Mouse (Mus musculus) splenic B cell, adult 2 months (primary cell): ENCODE results near the gene D430041D05Rik.

ENCODE experiments used
- DNase-seq: peaks from one replicate; pipeline ENCODE4 v3.0.0-alpha.2; 2011; ENCODE audit warnings: low read depth, low spot score
- H3K27me3 ChIP-seq: 2 replicates; pipeline ENCODE4 v1.6.1; 2012; ENCODE audit warnings: mild to moderate bottlenecking, low read length, moderate library complexity, mixed read lengths; ENCODE audit not compliant: control insufficient read depth, poor library complexity, insufficient read depth, severe bottlenecking
- H3K36me3 ChIP-seq: 2 replicates; pipeline ENCODE4 v1.6.1; 2012; ENCODE audit warnings: mild to moderate bottlenecking, low read length, moderate library complexity, mixed read lengths; ENCODE audit not compliant: control insufficient read depth, poor library complexity, insufficient read depth, severe bottlenecking

Gene D430041D05Rik

DNA sequence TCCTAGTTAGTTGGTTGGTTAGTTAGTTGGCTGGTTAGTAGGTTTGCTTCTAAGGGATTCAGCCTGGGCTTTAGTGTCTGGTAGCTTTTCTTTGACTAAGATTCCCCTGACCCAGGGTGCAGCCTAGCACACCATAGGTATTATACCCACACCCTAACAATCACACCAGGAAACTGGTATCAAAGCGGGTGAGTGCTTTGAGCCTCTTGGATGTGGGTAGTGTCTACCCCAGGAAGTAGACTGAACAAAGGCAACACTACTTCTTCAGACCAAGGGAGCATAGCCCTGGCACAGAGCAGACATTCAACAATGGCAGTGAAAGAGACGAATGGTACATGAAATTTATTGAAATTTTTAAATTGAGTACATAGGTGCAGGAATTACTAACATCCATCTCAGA is 24.9 kb downstream of the D430041D05Rik start:
- DNase-seq = no peak
- Histone ChIP-seq H3K27me3 (no peaks in the 10 kb centered on the region), H3K36me3 (no peaks in the 10 kb centered on the region)

DNA sequence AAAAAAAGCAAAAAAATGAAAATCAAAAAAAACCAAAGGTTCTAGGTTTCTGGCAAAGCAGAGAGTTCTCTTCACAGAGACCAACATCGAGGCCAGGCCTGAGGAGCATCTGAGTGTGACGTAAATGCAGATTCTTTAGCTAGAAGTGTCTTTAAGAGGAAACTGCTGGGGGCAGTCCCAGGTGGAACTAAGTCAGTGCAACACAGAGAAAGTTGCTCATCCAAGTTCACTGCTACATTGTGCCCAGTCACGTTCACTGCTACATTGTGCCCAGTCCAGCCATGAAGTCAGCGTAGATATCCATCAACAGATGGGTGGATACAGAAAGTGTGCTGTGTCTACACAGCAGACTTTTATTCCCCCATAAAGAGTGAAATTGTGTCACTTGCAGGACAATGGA is 27.2 kb downstream of the D430041D05Rik start:
- Histone ChIP-seq H3K27me3 (no peaks in the 10 kb centered on the region), H3K36me3 (no peaks in the 10 kb centered on the region)
- no peak for DNase-seq

DNA sequence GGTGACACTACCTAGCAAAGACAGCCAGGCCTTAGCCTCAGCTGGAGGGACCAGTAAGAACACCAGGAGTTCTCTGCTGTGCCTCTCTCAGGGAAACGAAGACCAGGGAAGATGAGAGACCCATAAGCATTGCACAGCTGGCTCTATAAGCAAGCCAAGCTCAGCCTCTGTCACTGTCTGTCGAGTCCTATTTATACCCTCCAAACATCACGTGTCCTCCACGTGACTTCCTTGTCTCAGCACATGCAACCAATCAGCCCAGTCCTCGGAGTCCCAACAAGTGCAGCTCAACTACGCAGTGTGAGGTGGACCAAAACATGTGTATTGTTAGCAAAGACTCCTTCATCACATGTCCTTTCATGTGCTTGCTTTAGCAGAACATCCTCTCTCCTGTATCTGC is 28.0 kb downstream of the D430041D05Rik start:
- Histone ChIP-seq H3K36me3 (no peaks in the 10 kb centered on the region), H3K27me3 (no peaks in the 10 kb centered on the region)
- no peak for DNase-seq

DNA sequence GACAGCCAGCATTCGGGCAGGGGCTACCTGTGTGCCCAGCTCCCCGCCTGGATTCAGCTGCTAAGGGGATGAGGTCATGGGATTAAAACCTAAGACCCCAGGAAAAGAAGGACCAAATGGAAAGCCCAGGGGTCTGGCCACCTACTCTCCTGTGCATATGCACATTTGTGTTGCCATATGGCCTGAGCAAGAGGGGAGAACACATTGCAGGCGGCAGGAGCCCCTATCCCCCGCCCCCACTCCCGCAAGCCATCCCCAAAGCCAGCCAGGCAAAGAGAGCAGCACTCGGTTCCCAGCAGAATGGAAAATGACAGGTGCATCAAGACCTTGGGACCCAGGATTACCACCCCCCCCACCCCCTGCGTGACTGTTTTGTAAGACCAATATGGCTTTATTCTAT is 31.5 kb downstream of the D430041D05Rik start:
- no peak for DNase-seq
- H3K36me3 ChIP-seq = no peaks in the 10 kb centered on the region
- H3K27me3 ChIP-seq = no peaks in the 10 kb centered on the region

DNA sequence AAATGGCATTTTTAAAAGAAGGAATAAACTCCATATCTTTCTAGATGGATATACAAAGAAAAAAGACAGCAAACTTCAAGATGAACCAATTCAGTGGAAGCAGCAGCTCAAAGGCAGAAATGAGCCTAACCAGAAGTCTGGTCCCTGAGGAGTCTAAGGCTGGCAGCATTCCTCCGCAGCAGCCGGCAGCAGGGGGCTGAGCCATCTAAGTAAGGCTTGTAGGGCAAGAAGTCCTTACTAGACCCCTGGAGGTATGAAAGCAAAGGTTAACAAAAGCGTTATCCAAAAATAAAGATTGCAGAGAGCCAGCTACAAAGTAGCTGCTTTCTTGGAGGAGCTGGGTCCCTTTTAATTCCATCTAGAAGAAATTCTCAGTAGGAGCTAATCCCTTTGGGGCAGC is 32.0 kb downstream of the D430041D05Rik start:
- no peaks in the 10 kb centered on the region for H3K36me3 ChIP-seq
- no peak for DNase-seq
- H3K27me3 ChIP-seq = no peaks in the 10 kb centered on the region

DNA sequence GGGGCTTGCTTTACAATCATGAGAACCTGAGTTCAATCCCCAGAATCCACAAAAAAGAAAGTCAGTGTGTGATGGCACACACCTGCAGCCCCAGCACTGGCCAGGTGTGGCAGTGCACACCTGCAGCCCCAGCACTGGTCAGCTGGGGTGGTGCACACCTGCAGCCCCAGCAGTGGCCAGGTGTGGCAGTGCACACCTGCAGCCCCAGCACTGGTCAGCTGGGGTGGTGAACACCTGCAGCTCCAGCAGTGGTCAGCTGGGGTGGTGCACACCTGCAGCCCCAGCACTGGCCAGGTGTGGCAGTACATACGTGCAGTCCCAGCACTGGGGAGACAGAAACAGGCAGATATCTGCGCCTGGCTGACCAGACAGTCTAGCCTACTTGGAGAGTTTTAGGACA is 32.8 kb downstream of the D430041D05Rik start:
- Histone ChIP-seq H3K27me3 (no peaks in the 10 kb centered on the region), H3K36me3 (no peaks in the 10 kb centered on the region)
- no peak for DNase-seq

DNA sequence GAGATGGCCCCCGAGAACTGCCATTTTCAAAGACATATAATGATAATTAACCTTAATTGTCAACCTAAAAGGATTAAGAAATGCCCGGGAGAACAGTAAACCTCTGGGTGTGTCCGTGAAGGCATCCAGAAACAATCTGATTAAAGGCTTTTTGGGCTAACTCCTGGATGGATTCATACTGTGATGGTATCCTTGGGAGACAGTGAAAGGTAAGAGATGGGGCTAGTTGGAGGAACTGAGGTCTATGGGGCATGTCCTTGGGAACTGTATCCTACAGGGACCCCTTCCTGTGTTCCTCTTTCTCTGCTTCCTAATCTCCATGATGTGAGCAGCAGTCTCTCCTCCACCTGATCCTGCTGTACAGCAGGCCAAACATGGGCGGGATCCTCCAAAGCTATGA is 38.7 kb downstream of the D430041D05Rik start:
- no peaks in the 10 kb centered on the region for H3K27me3 ChIP-seq
- H3K36me3 ChIP-seq = no peaks in the 10 kb centered on the region

DNA sequence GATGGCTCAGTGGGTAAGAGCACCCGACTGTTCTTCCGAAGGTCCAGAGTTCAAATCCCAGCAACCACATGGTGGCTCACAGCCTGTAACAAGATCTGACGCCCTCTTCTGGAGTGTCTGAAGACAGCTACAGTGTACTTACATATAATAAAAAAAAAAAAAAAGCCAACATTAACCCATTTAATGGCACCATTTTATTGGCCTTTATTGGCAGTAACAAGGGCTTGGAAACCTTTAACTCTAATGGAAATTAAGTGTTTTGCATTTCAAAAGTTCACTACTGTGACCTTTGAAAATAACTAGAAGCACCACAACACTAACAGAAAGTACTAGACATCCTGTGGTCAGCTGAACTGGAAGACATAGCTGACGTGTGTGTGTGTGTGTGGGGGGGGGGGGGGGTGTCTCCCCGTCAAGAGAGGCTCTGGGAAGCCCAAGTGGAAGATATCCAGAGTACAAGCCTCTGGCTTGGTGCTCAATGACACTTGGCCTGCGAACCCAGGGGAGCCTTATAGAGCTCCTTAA is 39.1 kb downstream of the D430041D05Rik start:
- no peaks in the 10 kb centered on the region for H3K36me3 ChIP-seq
- no peak for DNase-seq
- no peaks in the 10 kb centered on the region for H3K27me3 ChIP-seq

More for the DNA sequence above, 38.7 kb downstream of the D430041D05Rik start:
- no peak for DNase-seq

DNA sequence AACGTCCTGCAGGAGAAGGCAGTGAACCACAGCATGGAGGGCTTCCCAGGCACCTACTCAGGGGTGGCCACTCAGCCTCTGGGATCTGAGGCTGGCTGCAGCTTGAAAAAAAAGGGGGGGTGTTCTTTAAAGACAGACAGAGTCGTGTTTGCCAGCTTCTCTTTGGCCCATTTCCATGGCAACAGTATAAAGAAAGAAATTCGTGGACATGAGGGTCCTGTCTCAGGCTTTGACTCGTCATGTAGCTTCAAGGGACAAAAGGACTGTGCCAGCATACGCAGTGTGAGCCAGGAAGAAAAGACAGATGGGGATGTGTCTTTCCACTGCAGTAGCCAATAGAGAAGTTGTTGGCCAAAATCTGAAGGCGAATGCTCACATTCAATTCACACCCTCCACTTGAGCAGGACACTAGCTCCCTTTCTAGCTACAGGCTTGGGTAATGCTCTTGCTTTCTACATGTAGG is 42.9 kb downstream of the D430041D05Rik start:
- Histone ChIP-seq H3K27me3 (no peaks in the 10 kb centered on the region), H3K36me3 (no peaks in the 10 kb centered on the region)
- no peak for DNase-seq

DNA sequence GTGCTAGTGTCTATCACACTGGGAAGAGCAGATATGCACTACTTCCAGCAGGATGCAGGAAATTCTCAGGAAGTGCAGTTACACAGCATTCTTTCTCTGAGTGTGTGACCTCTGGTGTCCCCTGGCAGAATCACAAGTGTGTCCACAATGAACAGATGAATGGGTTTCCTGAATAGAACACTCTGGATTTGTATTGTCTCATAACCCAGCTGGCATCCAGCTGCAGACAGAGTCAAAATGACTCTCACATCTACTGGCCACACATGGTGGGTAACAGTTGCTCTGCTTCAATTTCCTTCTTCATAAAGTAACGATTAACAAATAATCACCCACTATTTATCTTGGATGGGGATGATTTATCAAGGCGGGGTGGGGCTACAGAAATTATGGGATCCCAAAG is 43.5 kb downstream of the D430041D05Rik start:
- Histone ChIP-seq H3K36me3 (no peaks in the 10 kb centered on the region), H3K27me3 (no peaks in the 10 kb centered on the region)
- no peak for DNase-seq

DNA sequence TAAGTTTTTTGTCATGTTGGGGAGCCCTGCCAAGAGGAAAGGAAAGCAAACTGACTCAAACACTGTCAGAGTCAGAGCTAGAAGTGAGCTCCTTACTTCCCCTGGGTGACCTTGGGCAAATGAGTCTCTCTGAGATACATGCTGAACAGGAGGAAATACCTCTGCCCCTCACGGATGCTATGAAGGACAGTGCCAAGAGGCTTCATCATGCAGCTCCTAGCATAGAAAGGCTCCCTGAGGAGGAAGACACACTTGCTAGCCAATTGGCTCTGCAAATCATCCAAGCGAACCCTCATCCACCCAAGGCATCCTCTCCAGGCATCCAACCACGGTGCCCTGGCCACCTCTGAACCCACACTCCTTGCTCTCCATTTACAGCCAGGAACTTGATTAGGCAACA is 51.5 kb downstream of the D430041D05Rik start:
- no peak for DNase-seq
- no peaks in the 10 kb centered on the region for H3K27me3 ChIP-seq
- no peaks in the 10 kb centered on the region for H3K36me3 ChIP-seq

DNA sequence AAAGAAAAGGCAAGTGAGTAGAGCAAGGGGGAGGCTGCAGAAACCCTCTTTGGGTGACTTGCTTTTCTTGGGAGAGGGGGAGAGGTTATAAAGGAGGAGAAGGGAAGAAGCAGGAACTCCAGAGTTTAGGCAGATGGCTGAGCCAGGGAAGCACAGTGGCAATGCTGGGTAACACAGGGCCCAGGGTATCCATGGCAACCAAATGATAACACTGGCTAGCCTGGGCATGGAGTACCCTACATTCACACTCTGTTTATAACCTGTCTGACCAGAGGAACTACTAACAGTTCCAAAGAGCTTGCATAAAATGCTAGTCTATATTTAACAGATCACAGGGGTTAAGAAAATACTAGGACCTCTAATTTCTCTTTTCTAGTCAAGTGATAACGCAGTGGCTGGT is 51.9 kb downstream of the D430041D05Rik start:
- Histone ChIP-seq H3K36me3 (no peaks in the 10 kb centered on the region), H3K27me3 (no peaks in the 10 kb centered on the region)
- DNase-seq = no peak

DNA sequence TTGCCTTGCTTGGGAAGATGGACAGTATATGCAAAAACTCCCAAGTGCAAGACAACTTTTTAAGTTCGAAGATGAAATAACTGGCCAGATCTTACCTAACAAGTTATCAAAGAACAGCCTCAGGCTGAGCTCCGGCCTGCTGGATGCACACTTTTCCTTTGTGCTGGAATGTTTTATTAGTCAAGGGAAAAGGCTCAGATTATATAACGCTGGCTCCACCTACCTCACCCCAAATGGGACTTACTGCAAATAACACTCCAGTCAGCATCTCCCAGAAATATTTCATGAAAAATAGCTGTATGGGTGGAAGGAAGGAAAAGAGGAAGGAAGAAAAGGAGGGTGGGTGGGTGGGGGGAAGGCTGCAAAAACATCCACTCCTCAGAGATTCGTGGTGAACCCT is 54.3 kb downstream of the D430041D05Rik start:
- H3K27me3 ChIP-seq = no peaks in the 10 kb centered on the region
- no peak for DNase-seq
- H3K36me3 ChIP-seq = no peaks in the 10 kb centered on the region

DNA sequence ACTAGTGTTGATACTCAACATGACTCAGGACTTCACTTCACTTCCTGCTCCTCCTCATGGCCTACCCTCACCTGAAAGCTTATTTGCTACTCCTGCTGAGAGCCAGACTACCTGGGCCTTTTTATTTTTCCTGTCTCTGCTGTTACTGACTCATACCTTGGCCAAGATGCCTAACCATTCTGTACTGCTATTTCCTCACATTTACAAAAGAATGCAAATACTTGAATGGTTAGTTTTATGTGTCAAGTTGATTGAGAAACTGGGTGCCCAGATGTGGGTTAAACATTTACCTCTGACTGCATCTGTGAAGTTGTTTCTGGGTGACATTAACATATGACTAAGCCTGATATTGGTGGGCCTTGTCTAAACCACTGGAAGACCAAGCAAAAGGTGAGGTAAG is 56.7 kb downstream of the D430041D05Rik start:
- Histone ChIP-seq H3K36me3 (no peaks in the 10 kb centered on the region), H3K27me3 (no peaks in the 10 kb centered on the region)
- DNase-seq = no peak

DNA sequence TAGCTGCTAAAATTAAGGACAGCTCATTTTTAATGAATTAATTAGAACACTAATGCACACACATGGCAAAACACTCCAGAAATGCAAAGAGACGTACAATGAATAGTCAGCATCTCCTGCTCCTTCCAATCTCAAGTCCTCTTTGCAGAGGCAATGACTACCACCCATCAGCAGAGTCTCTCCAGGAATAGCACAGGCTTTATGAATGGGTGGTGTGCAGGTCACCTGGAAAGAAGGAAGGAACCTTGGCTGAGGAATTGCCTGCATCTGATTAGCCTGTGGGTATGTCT is 58.7 kb downstream of the D430041D05Rik start:
- H3K36me3 ChIP-seq = no peaks in the 10 kb centered on the region
- H3K27me3 ChIP-seq = no peaks in the 10 kb centered on the region
- no peak for DNase-seq

DNA sequence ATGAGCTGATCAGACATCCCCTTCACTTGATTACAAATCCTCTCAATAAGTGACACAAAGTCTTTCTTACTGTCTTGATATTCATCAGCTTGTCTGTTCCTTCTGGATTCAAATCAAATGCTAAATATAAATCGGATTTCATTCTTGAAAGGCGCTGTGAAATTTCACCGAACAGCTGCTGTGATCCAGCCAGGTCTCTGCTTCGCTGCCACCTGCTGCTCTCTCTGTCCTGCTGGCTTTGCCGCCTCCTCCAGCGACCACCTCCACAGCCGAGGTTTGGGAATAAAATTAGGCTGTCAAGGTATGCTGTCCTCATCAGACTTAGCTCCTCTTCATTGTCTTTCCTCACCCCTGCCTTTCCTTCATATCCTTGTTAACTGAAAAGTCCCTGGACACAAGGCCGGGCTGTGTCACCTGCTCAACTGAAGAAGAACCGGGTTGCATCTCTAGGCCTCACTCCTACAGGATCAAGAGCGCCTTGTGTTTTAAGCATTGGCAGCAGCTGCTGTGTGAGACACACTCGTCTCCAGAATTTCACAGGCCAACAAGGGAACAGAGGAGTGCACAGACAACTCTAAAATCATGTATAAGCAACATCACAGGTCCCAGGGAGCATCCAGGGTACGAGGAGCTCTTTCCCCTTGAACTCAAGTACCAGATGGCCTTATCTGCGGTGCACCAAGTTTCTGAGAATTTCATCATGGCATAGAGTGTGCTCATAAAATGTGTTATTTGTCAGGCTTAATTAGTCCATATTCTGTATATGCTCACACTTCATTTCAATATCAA is 59.2 kb downstream of the D430041D05Rik start:
- DNase-seq = no peak
- Histone ChIP-seq H3K36me3 (no peaks in the 10 kb centered on the region), H3K27me3 (no peaks in the 10 kb centered on the region)
